Mouse (Mus musculus) limb, embryonic 13.5 days (tissue): ENCODE measurements at regions not wholly inside any gene's neighbourhood (a gene's known extent, or its start where the extent isn't known, plus 50 kb on each side); places are given as distances from the start of the nearest gene placed in this dataset.
A peak's percentile ranks its signal among the peaks of the same experiment; 100 is the strongest.

Experiments
- ATAC-seq: fragments of 200-750 bp; cut with Nextera tagmentation; 2 replicates; pipeline ENCODE4 v1.8.0; 2017; ENCODE audit warnings: low read depth, moderate number of reproducible peaks, moderate TSS enrichment; ENCODE audit not compliant: low FRiP score
- H3K27ac ChIP-seq: fragments of 300-500 bp; sonication (generic); 2 replicates; pipeline ENCODE4 v1.5.1; 2015; ENCODE audit warnings: inconsistent platforms, mild to moderate bottlenecking, moderate library complexity
- H3K27me3 ChIP-seq: fragments of 300-500 bp; sonication (generic); 2 replicates; pipeline ENCODE4 v1.6.1; 2015; ENCODE audit warnings: mild to moderate bottlenecking, inconsistent platforms
- H3K36me3 ChIP-seq: fragments of 300-500 bp; sonication (generic); 2 replicates; pipeline ENCODE4 v1.6.1; 2015; ENCODE audit warnings: inconsistent platforms, mild to moderate bottlenecking, moderate library complexity
- H3K4me1 ChIP-seq: fragments of 300-500 bp; sonication (generic); 2 replicates; pipeline ENCODE4 v1.6.1; 2015; ENCODE audit warnings: inconsistent platforms
- H3K4me2 ChIP-seq: fragments of 300-500 bp; sonication (generic); replicated peaks from 2 replicates; pipeline ENCODE4 v1.6.1; 2015; ENCODE audit warnings: inconsistent platforms, mild to moderate bottlenecking, moderate library complexity
- H3K4me3 ChIP-seq: fragments of 300-500 bp; sonication (generic); 2 replicates; pipeline ENCODE4 v1.5.1; 2015; ENCODE audit warnings: moderate library complexity, mild to moderate bottlenecking, inconsistent platforms
- H3K9ac ChIP-seq: fragments of 300-500 bp; sonication (generic); 2 replicates; pipeline ENCODE4 v1.6.1; 2015; ENCODE audit warnings: mild to moderate bottlenecking, inconsistent platforms
- H3K9me3 ChIP-seq: fragments of 300-500 bp; sonication (generic); 2 replicates; pipeline ENCODE4 v1.6.1; 2016; ENCODE audit warnings: inconsistent platforms
- WGBS: fragments of 180-500 bp; shearing (Covaris S2); methylation state at CpG from one replicate; pipeline ENCODE4 v1.1.7; 2015; 5-methylcytosine and 5-hydroxymethylcytosine counted together

GRCm38 (mm10) chr3:81377466-81377865 is 341.2 kb downstream of the Pdgfc start:
- ATAC-seq, result peak; percentile 54; the same call in 1 of the 2 replicates
- Histone ChIP-seq H3K36me3 (no peaks in the 10 kb centered on the region), H3K4me3 (no peak overlapping the region), H3K4me1 (peaks cover 9% of the 10 kb centered on the region; the same call in 1 of the 2 replicates), H3K9me3 (no peaks in the 10 kb centered on the region), H3K27me3 (no peaks in the 10 kb centered on the region), H3K4me2 (no peak overlapping the region), H3K9ac (no peak overlapping the region), H3K27ac (peak overlapping the region; percentile 33; the same call in 1 of the 2 replicates)
- 5% methylated on average over 3 of the region's 3 CpGs for WGBS

- H3K9me3 ChIP-seq, result no peaks in the 10 kb centered on the region
- H3K4me2 ChIP-seq, result no peak overlapping the region
- H3K27ac ChIP-seq, result no peak overlapping the region
- WGBS, result 18% methylated on average over 1 of the region's 1 CpGs
- no peaks in the 10 kb centered on the region for H3K27me3 ChIP-seq
- peaks cover 9% of the 10 kb centered on the region; the same call in 1 of the 2 replicates for H3K4me1 ChIP-seq
- no peak overlapping the region for H3K4me3 ChIP-seq
- H3K36me3 ChIP-seq, result no peaks in the 10 kb centered on the region
- no peak for ATAC-seq
- H3K9ac ChIP-seq, result no peak overlapping the region
Observed at GRCm38 (mm10) chr3:81379362-81379761, 343.1 kb downstream of the Pdgfc start.

GRCm38 (mm10) chr3:81386931-81387330 is 350.7 kb downstream of the Pdgfc start:
- 60% methylated on average over 14 of the region's 14 CpGs for WGBS
- H3K27me3 ChIP-seq, result no peaks in the 10 kb centered on the region
- no peak overlapping the region for H3K27ac ChIP-seq
- no peak overlapping the region for H3K9ac ChIP-seq
- ATAC-seq, result no peak
- no peak overlapping the region for H3K4me3 ChIP-seq
- 0 out of 2 replicates have a peak overlapping the region, but pooled peaks have one; percentile 9 for H3K4me2 ChIP-seq
- H3K9me3 ChIP-seq, result no peaks in the 10 kb centered on the region
- no peaks in the 10 kb centered on the region for H3K36me3 ChIP-seq
- no peaks in the 10 kb centered on the region for H3K4me1 ChIP-seq

- no peaks in the 10 kb centered on the region for H3K9me3 ChIP-seq
- no peak overlapping the region for H3K4me3 ChIP-seq
- no peaks in the 10 kb centered on the region for H3K36me3 ChIP-seq
- H3K27me3 ChIP-seq, result no peaks in the 10 kb centered on the region
- no peak overlapping the region for H3K4me2 ChIP-seq
- H3K27ac ChIP-seq, result no peak overlapping the region
- no peak for ATAC-seq
- H3K4me1 ChIP-seq, result no peaks in the 10 kb centered on the region
- WGBS, result 48% methylated on average over 4 of the region's 4 CpGs
- H3K9ac ChIP-seq, result no peak overlapping the region
Observed at GRCm38 (mm10) chr3:81387634-81388033, 351.4 kb downstream of the Pdgfc start.

GRCm38 (mm10) chr3:81397212-81397611 is 361.0 kb downstream of the Pdgfc start:
- Histone ChIP-seq H3K27me3 (no peaks in the 10 kb centered on the region), H3K4me1 (no peaks in the 10 kb centered on the region), H3K9me3 (no peaks in the 10 kb centered on the region), H3K27ac (no peak overlapping the region), H3K4me2 (no peak overlapping the region), H3K36me3 (no peaks in the 10 kb centered on the region), H3K4me3 (no peak overlapping the region), H3K9ac (no peak overlapping the region)
- no peak for ATAC-seq
- 95% methylated on average over 1 of the region's 1 CpGs for WGBS

GRCm38 (mm10) chr3:81401028-81401427 is 364.8 kb downstream of the Pdgfc start:
- no peak overlapping the region for H3K4me3 ChIP-seq
- H3K9ac ChIP-seq, result no peak overlapping the region
- 92% methylated on average over 1 of the region's 1 CpGs for WGBS
- H3K9me3 ChIP-seq, result no peaks in the 10 kb centered on the region
- H3K4me1 ChIP-seq, result no peaks in the 10 kb centered on the region
- H3K36me3 ChIP-seq, result no peaks in the 10 kb centered on the region
- ATAC-seq, result no peak
- H3K27me3 ChIP-seq, result no peaks in the 10 kb centered on the region
- no peak overlapping the region for H3K4me2 ChIP-seq
- H3K27ac ChIP-seq, result no peak overlapping the region

GRCm38 (mm10) chr3:81408914-81409313 is 372.7 kb downstream of the Pdgfc start:
- no peak for ATAC-seq
- Histone ChIP-seq H3K36me3 (no peaks in the 10 kb centered on the region), H3K9me3 (no peaks in the 10 kb centered on the region), H3K4me3 (no peak overlapping the region), H3K4me2 (no peak overlapping the region), H3K27me3 (no peaks in the 10 kb centered on the region), H3K9ac (no peak overlapping the region), H3K27ac (no peak overlapping the region), H3K4me1 (no peaks in the 10 kb centered on the region)
- WGBS, result 28% methylated on average over 1 of the region's 1 CpGs

- WGBS, result 21% methylated on average over 1 of the region's 1 CpGs
Observed at GRCm38 (mm10) chr3:81421875-81422274, 385.7 kb downstream of the Pdgfc start.

GRCm38 (mm10) chr3:81426765-81427164 is 390.5 kb downstream of the Pdgfc start:
- Histone ChIP-seq H3K4me1 (no peaks in the 10 kb centered on the region), H3K27ac (no peak overlapping the region), H3K4me3 (no peak overlapping the region), H3K27me3 (no peaks in the 10 kb centered on the region), H3K4me2 (no peak overlapping the region), H3K9ac (no peak overlapping the region), H3K36me3 (no peaks in the 10 kb centered on the region), H3K9me3 (no peaks in the 10 kb centered on the region)
- ATAC-seq, result no peak
- 49% methylated on average over 2 of the region's 2 CpGs for WGBS

More at GRCm38 (mm10) chr3:81421875-81422274, 385.7 kb downstream of the Pdgfc start:
- ATAC-seq, result no peak
- Histone ChIP-seq H3K9ac (no peak overlapping the region), H3K4me2 (no peak overlapping the region), H3K9me3 (no peaks in the 10 kb centered on the region), H3K4me3 (no peak overlapping the region), H3K27ac (no peak overlapping the region), H3K4me1 (no peaks in the 10 kb centered on the region), H3K27me3 (no peaks in the 10 kb centered on the region), H3K36me3 (no peaks in the 10 kb centered on the region)
